Mouse (Mus musculus) hindbrain, embryonic 13.5 days (tissue): ENCODE measurements around the gene Psmb8. TPM values are rescaled to one million over a fixed set of nuclear protein-coding genes. Genes with fewer than 3 reads are reported as not detected.

Source experiments
- ATAC-seq: fragments of 200-750 bp; cut with Nextera tagmentation; 2 replicates; pipeline ENCODE4 v1.8.0; 2017; ENCODE audit warnings: moderate TSS enrichment; ENCODE audit not compliant: low FRiP score
- H3K27ac ChIP-seq: fragments of 300-500 bp; sonication (generic); 2 replicates; pipeline ENCODE4 v1.5.1; 2015; ENCODE audit warnings: inconsistent platforms, mild to moderate bottlenecking, moderate library complexity
- H3K27me3 ChIP-seq: fragments of 300-500 bp; sonication (generic); 2 replicates; pipeline ENCODE4 v1.6.1; 2015; ENCODE audit warnings: mild to moderate bottlenecking, inconsistent platforms
- H3K36me3 ChIP-seq: fragments of 300-500 bp; sonication (generic); 2 replicates; pipeline ENCODE4 v1.6.1; 2015; ENCODE audit warnings: mild to moderate bottlenecking, inconsistent platforms
- H3K4me1 ChIP-seq: fragments of 300-500 bp; sonication (generic); replicated peaks from 2 replicates; pipeline ENCODE4 v1.6.1; 2015; ENCODE audit warnings: inconsistent platforms
- H3K4me2 ChIP-seq: fragments of 300-500 bp; sonication (generic); 2 replicates; pipeline ENCODE4 v1.6.1; 2015; ENCODE audit warnings: inconsistent platforms, mild to moderate bottlenecking, moderate library complexity
- H3K4me3 ChIP-seq: fragments of 300-500 bp; sonication (generic); 2 replicates; pipeline ENCODE4 v1.5.1; 2015; ENCODE audit warnings: mild to moderate bottlenecking, inconsistent platforms
- H3K9ac ChIP-seq: fragments of 300-500 bp; sonication (generic); 2 replicates; pipeline ENCODE4 v1.6.1; 2015; ENCODE audit warnings: mild to moderate bottlenecking, inconsistent platforms
- H3K9me3 ChIP-seq: fragments of 300-500 bp; sonication (generic); 2 replicates; pipeline ENCODE4 v1.6.1; 2016; ENCODE audit warnings: inconsistent platforms
- WGBS: fragments of 180-500 bp; shearing (Covaris S2); methylation state at CpG from one replicate; pipeline ENCODE4 v1.1.7; 2015; 5-methylcytosine and 5-hydroxymethylcytosine counted together
- polyA plus RNA-seq: library from polyadenylated mRNA; unstranded; fragments of >200 nt; fragmentation: Nextera tagmentation; extraction: Ambion mirVana; gene quantifications from 2 replicates; pipeline ENCODE4 v1.2.1, GENCODE M21; 2015

Gene Psmb8
- polyA plus RNA-seq, 1 experiment from 2014 or later: 3.7 TPM

DNA sequence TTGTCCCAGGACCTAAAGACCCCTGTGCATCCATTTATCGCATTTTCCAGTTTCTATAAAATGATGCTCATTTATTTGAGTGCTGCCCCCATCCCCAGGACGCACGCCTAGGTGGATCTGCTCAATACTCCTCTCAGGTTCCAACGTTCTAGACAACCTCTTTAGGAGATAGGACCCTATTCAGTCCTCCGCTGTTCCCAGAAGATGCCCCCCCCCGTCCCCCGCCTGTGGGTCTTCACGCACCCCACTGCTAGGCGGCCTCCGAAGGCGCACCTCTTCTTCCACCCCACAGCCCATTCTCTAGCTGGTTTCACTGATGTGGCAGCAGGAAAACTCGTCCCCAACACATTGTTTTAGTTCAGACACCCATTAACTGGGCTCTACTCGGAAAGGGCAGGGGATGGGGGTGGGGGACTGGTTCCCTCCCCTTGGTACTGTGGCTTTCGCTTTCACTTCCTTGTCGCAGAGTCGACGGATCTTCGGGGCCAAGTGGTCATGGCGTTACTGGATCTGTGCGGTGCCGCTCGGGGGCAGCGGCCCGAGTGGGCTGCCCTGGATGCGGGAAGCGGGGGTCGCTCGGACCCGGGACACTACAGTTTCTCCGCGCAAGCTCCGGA is 491 bp downstream of the Psmb8 start:
- 2% methylated on average over 32 of the region's 32 CpGs for WGBS
- H3K27ac ChIP-seq: no peak overlapping the region
- H3K27me3 ChIP-seq: peaks cover 92% of the 10 kb centered on the region
- peak; percentile 30; the same call in 1 of the 2 replicates for ATAC-seq
- H3K9ac ChIP-seq: no peak overlapping the region
- no peaks in the 10 kb centered on the region for H3K9me3 ChIP-seq
- H3K4me3 ChIP-seq: peak overlapping the region; percentile 45
- H3K4me2 ChIP-seq: peak overlapping the region; percentile 76
- H3K36me3 ChIP-seq: no peaks in the 10 kb centered on the region
- peaks cover 21% of the 10 kb centered on the region for H3K4me1 ChIP-seq

DNA sequence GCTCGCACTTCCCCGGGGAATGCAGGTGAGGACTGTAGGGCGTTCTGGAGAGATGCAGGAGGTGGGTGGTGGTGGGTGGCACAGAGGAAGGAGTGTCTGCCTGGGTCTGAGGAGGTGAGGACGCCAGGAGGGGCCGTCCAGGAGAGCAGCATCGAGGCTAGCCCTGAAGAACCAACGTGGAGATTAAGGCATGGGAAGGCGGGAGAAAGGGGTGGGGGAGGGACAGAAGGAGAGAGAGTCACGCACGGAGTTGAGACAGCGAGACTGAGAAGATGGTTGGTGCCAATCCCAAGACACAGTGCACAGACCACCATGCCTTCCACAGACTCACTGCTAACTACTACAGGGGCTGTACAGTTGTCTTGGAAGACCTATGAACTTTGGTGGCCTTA is 996 bp downstream of the Psmb8 start:
- Histone ChIP-seq H3K4me2 (peak overlapping the region; percentile 76), H3K27me3 (peaks cover 92% of the 10 kb centered on the region), H3K4me3 (peak overlapping the region; percentile 45), H3K9me3 (no peaks in the 10 kb centered on the region), H3K27ac (no peak overlapping the region), H3K9ac (no peak overlapping the region), H3K36me3 (no peaks in the 10 kb centered on the region), H3K4me1 (peaks cover 21% of the 10 kb centered on the region)
- no peak for ATAC-seq
- WGBS: 9% methylated on average over 11 of the region's 11 CpGs

DNA sequence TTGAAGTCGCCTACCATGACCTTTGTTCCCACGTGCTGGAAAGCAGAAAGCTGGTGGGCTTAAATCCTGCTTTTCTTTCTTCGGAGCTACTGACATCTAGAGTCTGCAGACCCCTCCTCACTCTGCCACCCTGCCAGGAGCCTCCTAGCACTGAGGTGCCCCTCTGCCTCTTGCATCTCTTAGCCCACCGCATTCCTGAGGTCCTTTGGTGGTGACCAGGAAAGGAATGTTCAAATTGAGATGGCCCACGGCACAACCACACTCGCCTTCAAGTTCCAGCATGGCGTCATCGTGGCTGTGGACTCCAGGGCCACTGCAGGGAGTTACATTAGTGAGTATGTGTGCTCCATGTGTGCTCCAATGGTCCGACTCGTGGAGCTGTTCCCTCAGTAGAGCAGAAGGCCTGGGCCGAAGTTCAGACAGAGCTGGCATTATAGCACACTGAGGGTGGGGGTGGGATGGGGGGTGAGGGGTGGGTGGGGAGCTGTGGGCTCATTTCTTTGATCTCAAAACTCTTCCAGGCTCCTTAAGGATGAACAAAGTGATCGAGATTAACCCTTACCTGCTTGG is 1.6 kb downstream of the Psmb8 start:
- Histone ChIP-seq H3K36me3 (no peaks in the 10 kb centered on the region), H3K9ac (no peak overlapping the region), H3K9me3 (no peaks in the 10 kb centered on the region), H3K27ac (no peak overlapping the region), H3K4me2 (no peak overlapping the region), H3K4me3 (no peak overlapping the region), H3K27me3 (peaks cover 92% of the 10 kb centered on the region), H3K4me1 (peaks cover 21% of the 10 kb centered on the region)
- ATAC-seq: no peak
- WGBS: 73% methylated on average over 12 of the region's 12 CpGs

DNA sequence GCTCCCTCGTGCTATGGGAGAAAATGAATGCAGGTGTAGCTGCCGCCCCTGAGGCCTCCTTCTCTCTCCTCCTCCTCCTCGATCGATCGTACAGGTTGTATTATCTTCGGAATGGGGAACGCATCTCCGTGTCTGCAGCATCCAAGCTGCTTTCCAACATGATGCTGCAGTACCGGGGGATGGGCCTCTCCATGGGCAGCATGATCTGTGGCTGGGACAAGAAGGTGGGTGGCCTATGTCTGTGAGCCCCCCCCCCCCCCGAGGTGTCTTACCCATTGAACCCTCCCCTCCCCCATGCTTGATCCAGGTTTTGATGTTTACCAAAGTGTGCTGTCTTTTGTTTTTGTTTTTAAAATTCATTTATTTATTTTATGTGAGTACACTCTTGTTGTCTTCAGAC is 2.5 kb downstream of the Psmb8 start:
- no peak overlapping the region for H3K4me3 ChIP-seq
- H3K4me2 ChIP-seq: no peak overlapping the region
- no peaks in the 10 kb centered on the region for H3K9me3 ChIP-seq
- H3K27ac ChIP-seq: no peak overlapping the region
- no peak overlapping the region for H3K9ac ChIP-seq
- H3K36me3 ChIP-seq: no peaks in the 10 kb centered on the region
- ATAC-seq: no peak
- H3K27me3 ChIP-seq: peaks cover 89% of the 10 kb centered on the region
- peaks cover 28% of the 10 kb centered on the region for H3K4me1 ChIP-seq
- 86% methylated on average over 10 of the region's 10 CpGs for WGBS

DNA sequence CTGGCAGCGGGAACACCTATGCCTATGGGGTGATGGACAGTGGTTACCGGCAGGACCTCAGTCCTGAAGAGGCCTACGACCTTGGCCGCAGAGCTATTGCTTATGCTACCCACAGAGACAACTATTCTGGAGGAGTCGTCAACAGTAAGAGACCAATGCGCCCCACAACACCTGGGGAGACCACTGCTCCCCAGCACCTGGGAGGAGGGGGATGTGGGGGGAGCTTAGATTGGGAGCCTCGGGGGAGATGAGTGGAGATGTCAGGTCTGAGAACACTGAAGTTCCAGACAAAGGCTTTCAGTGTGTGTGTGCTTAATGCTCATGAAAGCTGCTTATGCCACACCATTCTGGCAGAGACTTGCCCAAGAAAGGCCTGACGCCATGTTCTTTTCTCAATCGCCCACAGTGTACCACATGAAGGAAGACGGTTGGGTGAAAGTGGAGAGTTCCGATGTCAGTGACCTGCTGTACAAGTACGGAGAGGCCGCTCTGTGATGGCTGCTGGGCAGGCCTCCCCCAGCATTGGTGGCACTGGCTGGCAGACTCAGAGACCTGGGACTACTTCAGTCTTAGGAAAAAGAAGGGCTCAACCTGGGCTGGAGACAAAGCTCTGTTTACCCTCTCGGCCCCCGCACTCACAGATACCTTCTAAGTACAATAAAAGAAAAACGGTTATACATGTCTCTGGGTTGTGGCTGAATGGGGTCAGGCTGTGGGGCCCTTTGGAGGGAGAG is 3.4 kb downstream of the Psmb8 start:
- no peak for ATAC-seq
- H3K9ac ChIP-seq: no peak overlapping the region
- H3K9me3 ChIP-seq: no peaks in the 10 kb centered on the region
- H3K4me1 ChIP-seq: peaks cover 29% of the 10 kb centered on the region
- H3K27me3 ChIP-seq: peaks cover 89% of the 10 kb centered on the region
- WGBS: 85% methylated on average over 16 of the region's 16 CpGs
- H3K4me3 ChIP-seq: no peak overlapping the region
- no peak overlapping the region for H3K4me2 ChIP-seq
- H3K27ac ChIP-seq: no peak overlapping the region
- no peaks in the 10 kb centered on the region for H3K36me3 ChIP-seq

DNA sequence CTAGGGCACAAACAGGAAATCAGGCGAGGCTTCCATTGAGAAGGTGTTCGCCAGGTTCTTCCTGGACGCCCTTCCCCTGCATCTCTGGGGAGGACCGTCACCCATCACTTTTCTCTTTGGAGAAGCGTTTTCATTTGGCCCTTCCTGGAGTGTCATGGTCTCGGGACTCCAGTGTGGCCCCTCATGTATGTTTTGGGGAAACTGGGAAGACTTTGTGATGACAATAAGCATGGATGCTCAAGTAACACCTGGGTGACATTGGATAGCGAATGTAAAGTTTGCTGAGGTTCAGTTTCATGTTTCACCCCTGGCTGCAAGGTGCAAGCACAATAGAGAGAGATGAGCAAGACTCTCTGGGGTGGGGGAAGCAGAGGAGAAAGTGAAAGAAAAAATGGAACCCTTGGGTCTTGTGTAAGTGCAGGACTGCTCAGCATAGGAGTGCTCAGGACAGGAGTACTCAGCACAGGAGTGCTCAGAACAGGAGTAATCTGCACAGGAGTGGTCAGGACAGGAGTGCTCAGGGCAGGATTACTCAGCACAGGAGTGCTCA is 4.1 kb downstream of the Psmb8 start:
- Histone ChIP-seq H3K4me2 (no peak overlapping the region), H3K27ac (no peak overlapping the region), H3K27me3 (peaks cover 89% of the 10 kb centered on the region), H3K9me3 (no peaks in the 10 kb centered on the region), H3K36me3 (no peaks in the 10 kb centered on the region), H3K4me3 (no peak overlapping the region), H3K9ac (no peak overlapping the region), H3K4me1 (peaks cover 27% of the 10 kb centered on the region)
- WGBS: 72% methylated on average over 7 of the region's 7 CpGs
- ATAC-seq: no peak

DNA sequence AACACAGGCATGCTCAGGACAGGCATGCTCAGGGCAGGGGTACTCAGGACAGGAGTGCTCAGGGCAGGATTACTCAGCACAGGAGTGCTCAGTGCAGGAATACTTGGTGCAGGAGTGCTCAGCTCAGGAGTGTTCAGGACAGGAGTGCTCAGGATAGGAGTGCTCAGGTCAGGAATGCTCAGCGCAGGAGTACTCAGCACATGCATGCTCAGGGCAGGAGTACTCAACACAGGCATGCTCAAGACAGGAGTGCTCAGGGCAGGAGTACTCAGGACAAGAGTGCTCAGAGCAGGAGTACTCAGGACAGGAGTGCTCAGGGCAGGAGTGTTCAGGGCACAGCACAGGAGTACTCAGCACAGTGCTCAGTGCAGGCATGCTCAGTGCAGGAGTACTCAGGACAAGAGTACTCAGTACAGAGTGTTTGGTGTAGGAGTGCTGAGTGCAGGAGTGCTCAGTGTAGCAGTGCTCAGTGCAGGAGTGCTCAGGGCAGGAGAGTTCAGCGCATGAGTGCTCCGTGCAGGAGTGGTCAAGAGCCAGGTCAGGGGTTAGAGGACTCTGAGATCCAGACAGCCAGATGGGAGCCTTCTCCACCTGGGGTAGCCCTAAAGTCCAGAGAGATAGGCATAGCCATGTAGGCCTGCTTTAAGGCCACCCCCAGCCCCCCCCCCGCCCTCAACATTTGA is 5.4 kb downstream of the Psmb8 start:
- Histone ChIP-seq H3K27me3 (peaks cover 84% of the 10 kb centered on the region), H3K27ac (no peak overlapping the region), H3K4me1 (peaks cover 14% of the 10 kb centered on the region), H3K9me3 (no peaks in the 10 kb centered on the region), H3K9ac (no peak overlapping the region), H3K36me3 (no peaks in the 10 kb centered on the region), H3K4me3 (no peak overlapping the region), H3K4me2 (no peak overlapping the region)
- 95% methylated on average over 4 of the region's 4 CpGs for WGBS
- peak; percentile 63; the same call in 1 of the 2 replicates for ATAC-seq

DNA sequence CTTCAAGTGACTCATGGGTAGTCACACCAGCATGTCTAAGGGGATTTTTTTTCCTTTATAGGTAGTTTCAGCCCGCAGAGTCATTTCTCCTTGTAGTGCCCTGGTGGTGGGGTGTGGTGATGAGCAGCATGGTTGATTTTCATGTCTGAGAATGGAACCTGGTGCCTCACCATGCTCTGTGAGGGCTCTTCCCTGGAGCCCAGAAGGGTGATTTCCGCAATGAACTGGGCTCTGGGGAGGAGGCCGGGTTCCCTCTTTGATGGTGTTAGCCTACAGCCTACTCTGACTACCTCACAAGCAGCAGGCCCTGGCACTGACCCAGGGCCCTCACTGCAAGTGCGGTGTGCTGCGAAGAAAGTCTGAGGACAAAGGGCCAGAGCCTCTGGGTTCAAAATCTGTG is 5.9 kb downstream of the Psmb8 start, which contains the start of gene Tap2:
TSS of gene Tap2 (plus strand) at position 84 of the 400 bp plus-strand sequence.
- Histone ChIP-seq H3K27ac (no peak within 1 kb of the TSS), H3K27me3 (peaks cover 83% of the 10 kb centered on the region), H3K9ac (peak within 1 kb of the TSS; percentile 74), H3K4me3 (peak within 1 kb of the TSS; percentile 59), H3K4me1 (peaks cover 8% of the 10 kb centered on the region), H3K9me3 (no peaks in the 10 kb centered on the region), H3K4me2 (peak within 1 kb of the TSS; percentile 79), H3K36me3 (no peaks in the 10 kb centered on the region)
- ATAC-seq: no peak
- WGBS: 60% methylated on average over 5 of the region's 5 CpGs

DNA sequence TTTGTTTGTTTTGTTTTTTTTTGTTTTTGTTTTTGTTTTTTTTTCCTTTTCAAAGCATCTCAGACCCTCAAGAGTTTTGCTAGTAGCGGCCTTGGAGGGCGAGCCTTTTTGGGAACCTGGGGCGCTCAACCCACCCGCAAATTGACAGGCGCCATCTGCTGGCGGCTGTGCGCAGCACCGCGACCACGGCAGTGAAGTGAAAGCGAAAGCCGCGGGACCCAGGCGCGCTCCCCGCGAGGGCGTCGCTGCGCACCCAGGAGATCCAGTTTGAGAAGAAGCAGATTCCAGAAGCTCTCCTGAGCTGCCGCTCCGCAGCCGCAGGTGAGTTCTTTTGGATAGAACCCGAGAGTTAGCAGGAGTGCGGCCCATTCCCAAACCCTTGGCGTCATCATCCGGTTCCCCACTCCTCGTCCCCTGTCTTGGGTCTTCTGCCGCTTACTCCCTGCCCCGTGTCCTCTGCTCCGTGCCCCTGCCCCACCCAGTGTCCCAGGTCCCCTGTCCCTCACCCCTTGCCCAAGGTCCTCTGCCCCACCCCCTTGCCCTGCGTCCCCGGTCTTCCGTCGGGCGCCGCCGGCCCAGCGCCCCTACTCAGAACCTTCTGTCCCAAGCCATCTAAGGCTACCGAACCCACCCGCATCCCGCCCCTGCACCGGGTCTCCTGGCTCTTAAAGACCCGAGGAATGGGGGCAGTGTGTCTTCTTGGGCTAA is 6.9 kb downstream of the Psmb8 start:
- H3K9ac ChIP-seq: peak overlapping the region; percentile 74
- peaks cover 81% of the 10 kb centered on the region for H3K27me3 ChIP-seq
- no peak overlapping the region for H3K27ac ChIP-seq
- under 1% methylated on average over 44 of the region's 44 CpGs for WGBS
- H3K4me2 ChIP-seq: peak overlapping the region; percentile 79
- H3K4me1 ChIP-seq: peaks cover 8% of the 10 kb centered on the region
- no peaks in the 10 kb centered on the region for H3K36me3 ChIP-seq
- H3K4me3 ChIP-seq: peak overlapping the region; percentile 59
- H3K9me3 ChIP-seq: no peaks in the 10 kb centered on the region
- peak; percentile 47; the same call in 1 of the 2 replicates for ATAC-seq

DNA sequence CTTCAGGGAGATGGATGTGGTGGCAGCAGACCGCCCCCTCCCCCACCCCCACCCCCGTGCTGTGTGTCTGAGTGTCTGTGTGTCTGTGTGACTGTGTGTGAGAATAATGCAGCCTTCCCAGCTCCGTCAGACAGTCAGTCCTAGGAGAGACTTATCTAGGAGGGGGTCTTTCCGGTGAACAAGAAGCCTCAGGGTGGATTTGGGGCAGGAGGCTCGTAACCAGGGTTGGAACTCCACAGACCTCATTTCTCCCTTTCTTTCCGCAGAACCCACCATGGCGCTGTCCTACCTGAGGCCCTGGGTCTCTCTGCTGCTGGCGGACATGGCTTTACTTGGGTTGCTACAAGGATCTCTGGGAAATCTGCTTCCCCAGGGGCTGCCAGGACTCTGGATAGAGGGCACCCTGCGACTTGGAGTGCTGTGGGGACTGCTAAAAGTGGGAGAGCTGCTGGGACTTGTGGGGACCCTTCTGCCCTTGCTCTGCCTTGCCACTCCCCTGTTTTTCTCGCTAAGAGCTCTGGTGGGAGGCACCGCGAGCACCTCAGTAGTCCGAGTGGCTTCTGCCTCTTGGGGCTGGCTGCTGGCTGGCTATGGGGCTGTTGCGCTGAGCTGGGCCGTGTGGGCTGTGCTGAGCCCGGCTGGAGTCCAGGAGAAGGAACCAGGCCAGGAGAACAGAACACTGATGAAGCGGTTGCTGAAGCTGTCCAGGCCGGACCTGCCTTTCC is 7.7 kb downstream of the Psmb8 start:
- 0 out of 2 replicates have a peak, but pooled peaks have one; percentile 21 for ATAC-seq
- H3K36me3 ChIP-seq: no peaks in the 10 kb centered on the region
- peak overlapping the region; percentile 79 for H3K4me2 ChIP-seq
- peak overlapping the region; percentile 74 for H3K9ac ChIP-seq
- peak overlapping the region; percentile 59 for H3K4me3 ChIP-seq
- H3K27ac ChIP-seq: no peak overlapping the region
- H3K4me1 ChIP-seq: peaks cover 8% of the 10 kb centered on the region
- WGBS: 20% methylated on average over 18 of the region's 18 CpGs
- H3K27me3 ChIP-seq: peaks cover 80% of the 10 kb centered on the region
- H3K9me3 ChIP-seq: no peaks in the 10 kb centered on the region

DNA sequence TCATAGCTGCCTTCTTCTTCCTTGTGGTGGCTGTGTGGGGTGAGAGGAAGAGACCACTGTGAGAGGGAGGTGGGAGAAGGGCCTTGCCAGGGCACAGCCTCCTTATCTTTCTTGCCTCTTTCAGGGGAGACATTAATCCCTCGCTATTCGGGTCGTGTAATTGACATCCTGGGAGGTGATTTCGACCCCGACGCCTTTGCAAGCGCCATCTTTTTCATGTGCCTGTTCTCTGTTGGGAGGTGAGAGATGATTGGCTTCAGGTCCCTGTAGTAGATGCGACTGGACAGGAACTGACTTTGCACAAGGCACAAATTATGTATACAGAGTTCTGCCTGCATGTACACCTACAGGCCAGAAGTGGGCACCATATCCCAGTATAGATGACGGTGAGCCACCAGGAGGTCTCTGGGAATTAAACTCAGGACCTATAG is 8.2 kb downstream of the Psmb8 start:
- H3K27ac ChIP-seq: no peak overlapping the region
- H3K27me3 ChIP-seq: peaks cover 80% of the 10 kb centered on the region
- ATAC-seq: no peak
- no peaks in the 10 kb centered on the region for H3K9me3 ChIP-seq
- no peak overlapping the region for H3K9ac ChIP-seq
- H3K4me3 ChIP-seq: no peak overlapping the region
- 23% methylated on average over 9 of the region's 9 CpGs for WGBS
- peaks cover 8% of the 10 kb centered on the region for H3K4me1 ChIP-seq
- no peak overlapping the region for H3K4me2 ChIP-seq
- H3K36me3 ChIP-seq: no peaks in the 10 kb centered on the region
